Mouse (Mus musculus): Measurements from ENCODE around the gene Cacfd1. TPM values are rescaled to one million over a fixed set of nuclear protein-coding genes. Genes with fewer than 3 reads are reported as not detected.

Cacfd1 gene
- polyA plus RNA-seq, 1 experiment: 76.2 TPM

GRCm38 (mm10) chr2:27026857-27027617 is 17.3 kb downstream of the Cacfd1 start:
- DNase-seq (ENCODE audit: low read depth): no peak

- no peak for DNase-seq (ENCODE audit: low read depth)
Measured at GRCm38 (mm10) chr2:27027618-27028436, 18.1 kb downstream of the Cacfd1 start, which contains the start of gene Slc2a6. Gene Slc2a6, minus strand, starts transcription at chr2:27027998.

- no peak for DNase-seq (ENCODE audit: low read depth)
Measured at GRCm38 (mm10) chr2:27028437-27029015, 18.8 kb downstream of the Cacfd1 start.

GRCm38 (mm10) chr2:27032361-27032760 is 22.6 kb downstream of the Cacfd1 start:
- DNase-seq (ENCODE audit: low read depth): no peak

- no peak for DNase-seq (ENCODE audit: low read depth)
Measured at GRCm38 (mm10) chr2:27036003-27036402, 26.3 kb downstream of the Cacfd1 start.

DNA sequence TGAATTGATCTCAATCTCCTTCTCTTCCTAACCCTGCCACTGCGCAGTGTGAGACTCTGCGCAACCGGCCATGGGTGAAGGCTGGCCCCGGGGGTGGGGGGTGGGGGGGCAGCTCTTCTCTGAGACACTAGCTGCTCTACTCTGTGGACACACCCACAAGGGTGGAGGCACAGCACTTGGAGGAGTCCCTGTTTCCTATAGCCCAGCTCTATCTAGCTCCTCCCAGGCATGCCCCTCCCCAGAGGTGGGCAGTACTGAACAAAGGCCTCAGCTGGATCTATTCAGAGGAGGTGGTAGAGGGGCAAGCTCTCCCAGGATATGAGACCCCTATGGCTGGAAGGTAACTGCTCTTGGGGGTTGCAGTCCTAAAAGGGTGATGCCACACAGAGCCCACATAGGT is 27.3 kb downstream of the Cacfd1 start:
- DNase-seq (ENCODE audit: low read depth): no peak

DNA sequence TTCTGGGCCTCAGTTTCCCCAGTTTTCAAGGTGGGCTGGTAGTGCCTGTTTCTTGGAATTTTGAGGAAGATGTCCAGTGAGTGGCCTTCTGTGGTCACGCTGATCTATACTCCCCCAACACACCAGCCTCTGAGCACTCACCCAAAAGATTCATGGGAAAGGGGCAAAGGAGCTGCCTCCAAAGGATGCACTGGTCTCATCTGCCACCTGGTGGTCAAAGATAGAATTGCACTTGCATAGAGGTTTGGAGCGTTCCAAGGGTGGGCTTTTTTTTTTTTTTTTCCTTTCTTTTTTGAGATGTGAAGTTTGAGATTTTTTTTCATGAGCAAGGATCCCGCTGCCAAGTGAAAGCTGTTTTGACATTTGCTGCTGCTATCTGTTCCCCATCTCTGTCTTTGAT is 28.9 kb downstream of the Cacfd1 start:
- no peak for DNase-seq (ENCODE audit: low read depth)

- no peak for DNase-seq (ENCODE audit: low read depth)
Measured at GRCm38 (mm10) chr2:27039286-27039685, 29.6 kb downstream of the Cacfd1 start.

GRCm38 (mm10) chr2:27042131-27042844 is 32.6 kb downstream of the Cacfd1 start:
- peak; percentile 95 for DNase-seq (ENCODE audit: low read depth)

GRCm38 (mm10) chr2:27043461-27043860 is 33.7 kb downstream of the Cacfd1 start:
- no peak for DNase-seq (ENCODE audit: low read depth)

DNA sequence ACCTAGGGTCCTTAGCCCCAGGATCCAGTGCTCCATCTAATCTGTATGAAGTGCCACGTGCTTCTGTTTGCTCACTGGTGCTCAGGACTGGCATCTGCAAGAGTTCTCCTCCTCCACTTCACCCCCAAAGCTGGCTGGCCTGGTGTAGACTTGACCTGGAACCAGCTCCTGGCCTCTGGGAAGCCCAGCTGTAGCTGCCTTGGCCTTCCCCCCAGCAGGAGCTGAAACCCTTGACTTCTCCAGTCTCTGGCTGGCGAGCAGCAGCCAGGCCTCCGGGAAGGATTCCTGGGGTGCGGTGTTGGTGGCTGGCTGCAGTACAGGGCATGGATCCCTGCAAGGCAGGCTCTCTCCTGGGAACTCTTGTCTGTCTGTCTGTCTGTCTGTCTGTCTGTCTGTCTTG is 34.4 kb downstream of the Cacfd1 start:
- no peak for DNase-seq (ENCODE audit: low read depth)

DNA sequence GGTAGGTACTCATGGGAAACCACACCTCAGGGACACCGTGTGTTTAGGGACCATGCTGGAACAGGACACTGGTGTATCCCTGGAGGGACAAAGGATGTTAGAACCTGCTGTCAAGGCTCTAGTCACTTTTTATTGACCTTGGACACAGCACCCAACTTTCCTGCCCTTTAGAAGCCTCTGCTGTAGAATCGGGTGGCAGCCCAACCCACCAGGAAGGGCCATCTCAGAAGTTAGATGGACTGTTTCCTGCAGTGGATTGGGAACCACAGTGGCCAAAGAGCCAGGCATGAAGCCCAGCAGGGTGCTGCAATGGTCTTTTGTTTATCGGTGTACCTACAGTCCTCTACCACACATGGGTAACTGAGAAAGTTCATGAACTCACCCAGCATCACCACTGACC is 34.9 kb downstream of the Cacfd1 start:
- DNase-seq (ENCODE audit: low read depth): no peak

- no peak for DNase-seq (ENCODE audit: low read depth)
Measured at GRCm38 (mm10) chr2:27045979-27046770, 36.4 kb downstream of the Cacfd1 start.

DNA sequence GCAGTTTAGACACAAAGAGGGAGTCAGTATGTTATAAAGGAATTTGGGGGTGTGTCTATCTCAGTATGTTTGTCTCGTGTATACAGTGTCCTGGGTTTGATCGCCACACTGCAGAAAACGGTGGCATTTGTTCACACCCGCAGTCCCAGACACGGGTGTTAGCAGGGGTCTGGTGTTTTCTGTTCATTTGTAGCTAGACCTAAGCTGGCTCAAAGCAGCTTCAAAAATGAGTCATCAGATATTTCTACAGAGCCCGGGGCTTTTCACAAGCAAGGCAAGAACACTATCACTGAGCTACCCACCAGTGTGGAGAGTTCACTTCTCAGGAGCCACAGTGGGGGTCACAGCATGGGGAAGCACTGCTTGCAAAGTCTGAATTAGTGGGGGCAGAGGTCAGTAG is 39.7 kb downstream of the Cacfd1 start:
- no peak for DNase-seq (ENCODE audit: low read depth)

DNA sequence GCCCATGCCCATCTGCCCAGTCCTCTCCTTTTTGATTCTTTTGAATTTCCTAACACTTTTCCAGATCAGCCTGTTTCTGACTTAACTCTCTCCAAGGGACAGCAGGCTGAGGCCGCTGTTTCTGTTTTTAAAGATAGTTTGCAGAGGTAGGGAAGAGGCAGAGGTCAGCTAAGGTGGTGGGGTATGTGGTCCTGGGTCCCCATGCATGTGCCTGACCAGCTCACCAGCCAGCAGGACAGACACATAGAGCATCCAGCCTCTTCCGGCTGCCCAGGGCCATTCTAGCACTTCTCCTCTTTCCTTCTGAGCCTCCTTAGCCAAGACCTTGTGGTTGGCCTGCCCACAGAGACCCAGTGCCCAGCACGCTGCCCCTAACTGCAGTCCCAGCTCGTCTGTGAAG is 48.5 kb downstream of the Cacfd1 start:
- DNase-seq (ENCODE audit: low read depth): no peak

DNA sequence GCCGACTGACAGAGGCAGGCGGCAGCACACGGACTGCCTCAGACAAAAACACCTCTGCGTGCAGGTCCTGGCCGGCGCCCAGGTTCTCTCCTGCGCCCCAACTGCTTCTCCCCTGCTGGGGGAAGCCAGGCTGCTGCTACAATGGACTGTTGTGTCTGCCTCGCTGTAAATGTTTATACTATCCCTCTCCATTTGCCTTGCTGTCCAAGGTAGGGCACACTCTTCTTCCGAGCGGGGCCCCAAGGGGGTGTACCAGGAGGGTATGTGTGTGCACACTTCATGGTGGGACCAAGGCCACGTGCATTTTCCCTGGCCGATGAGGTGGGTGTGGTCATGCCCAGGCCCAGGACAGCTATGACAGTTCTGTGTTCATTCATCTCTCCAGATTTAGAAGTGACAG is 49.0 kb downstream of the Cacfd1 start:
- DNase-seq (ENCODE audit: low read depth): no peak

- no peak for DNase-seq (ENCODE audit: low read depth)
Measured at GRCm38 (mm10) chr2:27059187-27059586, 49.5 kb downstream of the Cacfd1 start.

DNA sequence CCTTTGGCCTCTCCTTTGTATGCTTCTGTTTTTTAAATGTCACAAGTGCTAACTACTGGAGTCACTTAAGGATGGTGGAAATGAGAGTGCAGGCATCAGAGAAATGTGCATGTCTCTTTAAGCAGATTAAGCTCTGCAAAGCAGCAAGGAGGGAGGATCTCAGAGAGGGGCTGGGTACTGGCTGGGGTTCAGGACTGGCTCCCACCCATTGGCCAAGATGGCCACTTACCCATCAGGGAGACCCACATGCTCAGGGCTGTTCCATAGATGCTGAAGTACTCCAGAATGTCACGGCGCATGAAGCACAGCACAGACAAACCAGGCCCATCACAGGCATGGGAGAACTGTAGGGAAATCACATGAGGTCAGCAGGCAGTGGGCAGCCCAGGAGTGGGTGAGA is 57.4 kb downstream of the Cacfd1 start:
- no peak for DNase-seq (ENCODE audit: low read depth)

DNA sequence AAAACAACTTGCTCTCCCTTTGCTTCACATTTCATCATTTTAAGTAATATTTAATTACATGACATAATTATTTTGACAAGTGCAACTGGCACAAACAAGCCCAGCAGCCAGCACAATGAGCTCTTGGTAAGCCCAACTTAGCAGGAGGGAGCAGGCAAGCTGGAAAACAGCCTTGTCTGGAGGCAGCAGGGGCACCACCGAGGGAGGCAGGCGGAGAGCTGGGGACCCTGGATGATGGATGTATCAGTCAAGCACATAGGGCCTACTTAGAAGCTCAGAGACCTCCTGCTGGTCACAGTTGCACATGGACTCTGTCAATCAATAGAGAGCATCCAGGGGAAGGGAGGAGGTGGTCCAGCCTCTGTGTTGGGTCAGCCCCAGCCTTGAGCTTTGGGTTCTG is 58.3 kb downstream of the Cacfd1 start:
- no peak for DNase-seq (ENCODE audit: low read depth)

- DNase-seq (ENCODE audit: low read depth): no peak
Measured at GRCm38 (mm10) chr2:27069646-27070045, 59.9 kb downstream of the Cacfd1 start.

DNA sequence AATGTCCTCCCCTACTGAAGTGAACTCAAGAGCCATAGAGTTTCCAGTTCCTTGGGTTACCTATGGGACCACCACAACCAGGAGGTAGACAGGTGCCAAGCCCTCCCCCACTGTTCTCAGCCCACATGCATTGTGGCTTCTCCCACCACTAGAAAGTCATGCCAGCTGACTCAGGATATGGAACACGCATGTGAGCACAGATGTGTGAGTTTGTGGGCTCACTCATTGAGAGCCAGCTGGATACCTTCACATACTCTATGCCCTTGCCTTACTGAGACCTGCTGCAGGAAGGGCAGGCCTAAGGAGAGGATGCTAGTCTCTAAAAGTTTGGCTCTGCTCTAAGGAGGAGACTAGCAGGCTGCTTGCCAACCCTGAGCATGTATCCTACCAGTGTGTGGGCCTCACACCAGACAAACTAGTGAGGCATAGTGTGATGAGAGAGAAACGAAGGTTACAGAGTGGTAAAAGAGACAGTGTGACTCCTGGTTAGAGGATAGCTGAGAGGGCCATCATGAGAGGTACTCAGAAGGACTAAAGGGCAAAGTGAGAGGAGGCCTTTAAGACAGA is 60.6 kb downstream of the Cacfd1 start:
- DNase-seq (ENCODE audit: low read depth): no peak
